Mouse (Mus musculus) left cerebral cortex, adult 2 months (tissue): ENCODE results near the gene Cracr2b. TPM values are rescaled to one million over a fixed set of nuclear protein-coding genes. Genes with fewer than 3 reads are reported as not detected.
A peak's percentile ranks its signal among the peaks of the same experiment; 100 is the strongest.
"Not testable (repeated sequence)": the region's sequence is repeated elsewhere in the genome, so short reads cannot be mapped to it uniquely, and the experiment has no call there.

ENCODE experiments used
- DNase-seq, 2 experiments: peaks; one replicate each; pipeline ENCODE4 v3.0.0; 2021 to 2022; ENCODE audit warnings: low spot score in 2 of 2, mixed read lengths in 1 of 2; ENCODE audit errors: extremely low spot score in 1 of 2
- H3K27ac ChIP-seq: fragments of 200-600 bp; 2 replicates; pipeline ENCODE4 v1.8.1; 2022
- H3K4me3 ChIP-seq: fragments of 200-600 bp; 2 replicates; pipeline ENCODE4 v1.8.1; 2022
- CTCF ChIP-seq: fragments of 200-600 bp; IDR thresholded peaks from 2 replicates; pipeline ENCODE4 v1.8.1; 2022; ENCODE audit warnings: antibody characterized with exemption, mild to moderate bottlenecking, moderate library complexity
- intact Hi-C: fragments of 180-260 bp; cut with DNase I; formaldehyde crosslinking; loops from one replicate; pipeline ENCODE4 v1.15.1; 2025
- total RNA-seq, 2 experiments: library from RNA; stranded (reverse); gene quantifications; 2 replicates each; pipeline ENCODE4 v1.2.3; 2021

The Cracr2b gene
- total RNA-seq, 2 experiments from 2014 or later: 3.7 to 5.1 TPM

- intact Hi-C loops: no loop called here
- DNase-seq: no peak
- TF ChIP-seq CTCF: no peak
- peak overlapping the region; percentile 62 for H3K4me3 ChIP-seq
- H3K27ac ChIP-seq: peak overlapping the region; percentile 94
Observed at GRCm38 (mm10) chr7:141435856-141436522, 24.9 kb upstream of the Cracr2b start.

GRCm38 (mm10) chr7:141436523-141436892 lies 24.4 kb upstream of the Cracr2b start:
- no peak for TF ChIP-seq CTCF
- H3K4me3 ChIP-seq: peak overlapping the region; percentile 81
- no peak for DNase-seq
- intact Hi-C loops: no loop called here
- H3K27ac ChIP-seq: peak overlapping the region; percentile 94

- intact Hi-C loops: loop anchor here (1.0 kb wide), 1 partner anchor 28 kb away; no protein-coding TSS in a partner anchor
- Histone ChIP-seq H3K4me3 (peak within 1 kb of the TSS; percentile 81), H3K27ac (peak within 1 kb of the TSS; percentile 94)
- peak; percentile 83 to 84 for DNase-seq
- TF ChIP-seq CTCF: peak; percentile 80
Observed at GRCm38 (mm10) chr7:141437178-141438120, 23.4 kb upstream of the Cracr2b start, which contains the start of gene Slc25a22. Gene Slc25a22 (minus strand): TSS chr7:141437892.

- no peak for DNase-seq
- intact Hi-C loops: no loop called here
- Histone ChIP-seq H3K4me3 (peak overlapping the region; percentile 81; the same call in 1 of the 2 replicates), H3K27ac (peak overlapping the region; percentile 94)
- no peak for TF ChIP-seq CTCF
Observed at GRCm38 (mm10) chr7:141438201-141438968, 22.5 kb upstream of the Cracr2b start.

GRCm38 (mm10) chr7:141439140-141439679 lies 21.7 kb upstream of the Cracr2b start:
- Histone ChIP-seq H3K4me3 (no peak overlapping the region), H3K27ac (no peak overlapping the region)
- intact Hi-C loops: no loop called here
- TF ChIP-seq CTCF: no peak
- no peak for DNase-seq

- Histone ChIP-seq H3K4me3 (no peak overlapping the region), H3K27ac (no peak overlapping the region)
- TF ChIP-seq CTCF: no peak
- intact Hi-C loops: no loop called here
- DNase-seq: no peak
Observed at GRCm38 (mm10) chr7:141439811-141440210, 21.1 kb upstream of the Cracr2b start.

GRCm38 (mm10) chr7:141440613-141441012 lies 20.3 kb upstream of the Cracr2b start:
- intact Hi-C loops: no loop called here
- peak; percentile 74 for TF ChIP-seq CTCF
- Histone ChIP-seq H3K27ac (no peak overlapping the region), H3K4me3 (no peak overlapping the region)
- no peak for DNase-seq

- TF ChIP-seq CTCF: no peak
- intact Hi-C loops: no loop called here
- DNase-seq: no peak
- no peak overlapping the region for H3K27ac ChIP-seq
- H3K4me3 ChIP-seq: no peak overlapping the region
Observed at GRCm38 (mm10) chr7:141441460-141441859, 19.4 kb upstream of the Cracr2b start.

- no peak for TF ChIP-seq CTCF
- intact Hi-C loops: no loop called here
- DNase-seq: no peak
- H3K4me3 ChIP-seq: no peak overlapping the region
- H3K27ac ChIP-seq: no peak overlapping the region
Observed at GRCm38 (mm10) chr7:141442199-141442598, 18.7 kb upstream of the Cracr2b start.

GRCm38 (mm10) chr7:141443081-141443821 lies 17.6 kb upstream of the Cracr2b start:
- TF ChIP-seq CTCF: no peak; the same call in 1 of the 2 replicates
- no peak overlapping the region for H3K27ac ChIP-seq
- intact Hi-C loops: no loop called here
- no peak for DNase-seq
- peak overlapping the region; percentile 39 for H3K4me3 ChIP-seq

- DNase-seq: no peak
Observed at GRCm38 (mm10) chr7:141443828-141444237, 17.1 kb upstream of the Cracr2b start, which contains the start of gene Pidd1. Gene Pidd1 (minus strand): TSS chr7:141444025.

GRCm38 (mm10) chr7:141446374-141446773 lies 14.5 kb upstream of the Cracr2b start:
- H3K27ac ChIP-seq, intact Hi-C loops, DNase-seq: not testable (repeated sequence)
- peak overlapping the region; percentile 91; the same call in 1 of the 2 replicates for H3K4me3 ChIP-seq

More at GRCm38 (mm10) chr7:141443828-141444237, 17.1 kb upstream of the Cracr2b start, which contains the start of gene Pidd1:
- intact Hi-C loops: no loop called here
- Histone ChIP-seq H3K27ac (no peak within 1 kb of the TSS), H3K4me3 (peak within 1 kb of the TSS; percentile 39)
- TF ChIP-seq CTCF: no peak
